Mouse (Mus musculus): ENCODE data around the gene Polr2l.

Polr2l gene

DNA sequence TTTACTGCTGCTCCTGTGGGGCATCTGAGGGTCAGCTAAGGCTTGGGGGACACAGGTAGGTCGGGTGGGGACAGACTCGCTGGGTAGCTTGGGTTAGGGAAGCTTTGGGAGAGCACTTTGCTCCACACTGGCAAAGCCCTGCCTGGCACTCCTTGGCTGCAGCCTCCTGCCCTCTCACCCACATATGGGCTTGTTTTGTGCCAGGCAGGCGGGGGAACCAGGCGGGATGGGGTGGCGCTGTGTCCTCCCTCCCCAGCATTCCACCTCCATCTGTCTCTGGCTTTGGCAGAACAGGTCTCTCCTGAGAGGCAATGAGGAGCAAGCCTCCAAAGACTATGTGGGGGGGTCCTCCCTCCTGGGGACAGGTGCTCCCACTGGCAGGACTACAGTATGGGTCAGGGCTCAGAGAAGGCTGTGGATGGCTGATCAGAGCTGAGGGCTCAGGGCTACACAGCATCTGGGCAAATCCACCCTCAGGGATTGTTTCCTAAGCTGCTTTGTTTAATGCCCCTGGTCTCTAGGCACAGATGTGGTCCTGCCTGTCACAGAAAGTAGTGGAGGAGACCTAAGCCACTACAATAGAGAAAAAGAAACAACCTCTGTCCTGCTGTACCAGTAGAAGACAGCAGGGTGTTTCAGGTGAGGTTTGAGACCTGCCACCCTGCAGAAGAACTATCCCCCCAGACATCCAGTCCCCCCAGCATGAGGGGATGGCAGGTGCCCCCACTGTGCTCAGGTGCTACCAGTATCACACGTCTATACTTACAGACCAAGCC, 42.0 kb downstream of the Polr2l start:
- no peak for DNase-seq (ENCODE audit: low spot score in 2 of 2)

DNA sequence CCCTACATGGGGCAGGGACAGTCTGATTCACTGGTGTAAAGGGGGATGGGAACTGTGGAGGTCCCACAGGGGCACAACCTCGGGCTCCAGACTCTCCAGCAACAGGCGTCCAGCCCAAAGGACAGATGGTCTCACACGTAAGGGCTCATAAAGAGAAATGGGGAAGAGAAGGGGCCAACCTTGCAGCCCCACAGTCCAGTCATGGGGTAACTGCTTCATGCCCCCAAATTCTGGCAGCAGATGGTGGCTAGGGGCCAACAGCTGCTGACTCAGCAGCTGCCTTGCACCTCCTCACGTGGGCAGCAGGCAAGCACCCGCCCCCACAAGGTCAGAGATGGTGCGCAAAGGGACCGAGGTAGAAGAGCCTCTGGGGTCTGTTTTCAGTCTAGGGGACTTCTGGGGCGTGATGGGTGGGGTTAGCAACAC, 42.7 kb downstream of the Polr2l start:
- peak in 1 of 2 experiments; percentile 46 for DNase-seq (ENCODE audit: low spot score in 2 of 2)

DNA sequence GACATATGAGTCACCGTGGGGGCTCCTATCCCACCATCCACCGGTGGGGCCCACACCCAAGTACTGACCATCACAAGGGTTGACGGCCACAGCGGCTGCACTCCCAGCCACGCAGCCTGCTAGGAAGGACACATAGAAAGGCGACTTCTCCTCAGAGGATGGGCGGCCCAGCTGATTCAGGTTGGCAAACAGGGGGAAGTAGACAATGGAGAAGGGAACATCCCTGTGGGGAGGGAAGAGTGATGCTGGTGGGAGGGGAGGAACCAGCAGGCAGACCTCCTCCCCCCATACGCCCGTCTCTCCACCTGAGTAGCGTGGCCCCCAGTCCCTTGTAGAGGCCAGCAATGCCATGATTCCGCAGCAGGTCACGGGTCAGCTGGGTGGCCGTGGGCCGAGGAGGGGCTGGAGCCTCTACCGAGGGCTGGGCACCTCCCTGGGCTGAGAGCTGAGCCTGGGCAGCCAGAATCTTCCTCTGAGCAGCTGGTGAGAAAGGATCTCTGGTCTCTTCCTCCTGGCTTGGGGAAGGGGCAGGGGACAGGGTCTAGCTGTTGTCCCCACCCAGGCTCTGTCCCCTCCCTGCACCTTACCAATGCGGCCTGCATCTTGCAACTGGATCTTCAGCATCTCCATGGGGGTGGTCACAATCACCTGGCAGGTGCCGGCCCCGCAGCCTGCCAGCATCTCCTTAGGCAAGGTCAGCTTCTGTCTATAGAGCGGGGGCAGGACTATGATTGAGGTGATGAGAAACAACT, 43.3 kb downstream of the Polr2l start:
- no peak for DNase-seq (ENCODE audit: low spot score in 2 of 2)

DNA sequence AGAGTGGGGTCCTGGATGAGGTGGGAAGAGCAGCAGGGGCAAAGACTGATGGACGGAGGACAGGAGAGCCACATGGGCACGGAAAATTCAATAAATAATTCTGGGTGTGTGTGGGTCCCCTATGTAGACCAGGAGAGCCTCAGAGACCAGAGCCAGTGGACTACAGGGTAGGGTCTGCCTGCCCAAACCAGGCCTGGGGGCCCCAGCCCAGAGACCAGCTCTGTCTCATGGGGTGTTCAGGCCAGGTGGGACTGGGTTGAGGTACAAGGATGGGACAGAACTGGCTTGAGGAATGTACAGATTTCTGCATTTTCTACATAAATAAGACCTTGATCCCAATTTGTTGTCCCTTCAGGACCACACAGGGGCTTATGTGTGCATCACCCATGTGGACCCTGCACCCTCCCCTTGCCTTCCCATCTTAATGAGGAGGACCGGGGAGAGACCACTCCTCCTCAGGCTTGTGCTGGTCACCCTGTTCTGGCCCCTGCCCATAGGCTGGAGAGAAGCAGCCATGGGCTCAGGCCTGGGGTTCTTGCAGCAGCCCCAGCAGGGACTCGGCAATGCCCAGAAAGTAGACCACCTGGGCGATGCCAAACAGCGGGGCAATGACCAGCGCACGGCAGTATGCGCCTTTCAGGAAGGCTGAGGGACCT, 44.2 kb downstream of the Polr2l start:
- DNase-seq (ENCODE audit: low spot score in 2 of 2) = no peak

DNA sequence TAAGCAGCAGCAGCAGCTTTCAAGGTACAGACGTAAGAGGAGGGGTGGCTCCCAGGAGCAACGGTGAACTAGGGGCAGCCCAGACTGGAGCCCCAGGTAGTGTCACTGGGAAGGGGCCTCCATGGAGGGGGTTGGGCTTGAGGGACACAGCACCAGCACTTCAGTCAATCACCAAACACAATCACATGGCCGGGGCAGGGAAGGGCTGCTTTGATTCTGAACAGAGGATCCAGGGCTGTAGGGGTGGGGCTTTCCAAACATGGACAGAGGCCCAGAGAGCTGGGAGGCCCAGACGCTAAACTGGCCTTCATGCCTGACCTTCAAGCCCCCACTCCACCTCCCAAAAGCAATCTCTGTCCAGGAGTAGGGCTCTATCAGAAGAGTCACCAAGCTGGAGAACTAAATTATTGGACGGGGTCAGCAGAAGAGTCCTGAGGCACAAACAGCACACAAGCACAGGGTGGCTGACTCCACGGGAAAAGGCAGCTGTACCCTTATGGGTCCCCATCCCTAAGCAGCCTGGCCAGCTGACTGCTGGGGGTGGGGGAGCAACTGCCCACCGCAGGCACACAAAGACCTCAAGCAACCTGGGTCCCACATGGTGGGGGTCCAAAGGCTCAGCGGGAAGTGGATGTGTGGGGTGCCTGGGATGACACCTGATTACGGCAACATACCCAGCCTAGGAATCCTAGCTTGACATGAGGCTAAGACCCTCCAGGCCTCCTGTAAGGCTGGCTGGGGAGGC, 44.9 kb downstream of the Polr2l start:
- no peak for DNase-seq (ENCODE audit: low spot score in 2 of 2)

DNA sequence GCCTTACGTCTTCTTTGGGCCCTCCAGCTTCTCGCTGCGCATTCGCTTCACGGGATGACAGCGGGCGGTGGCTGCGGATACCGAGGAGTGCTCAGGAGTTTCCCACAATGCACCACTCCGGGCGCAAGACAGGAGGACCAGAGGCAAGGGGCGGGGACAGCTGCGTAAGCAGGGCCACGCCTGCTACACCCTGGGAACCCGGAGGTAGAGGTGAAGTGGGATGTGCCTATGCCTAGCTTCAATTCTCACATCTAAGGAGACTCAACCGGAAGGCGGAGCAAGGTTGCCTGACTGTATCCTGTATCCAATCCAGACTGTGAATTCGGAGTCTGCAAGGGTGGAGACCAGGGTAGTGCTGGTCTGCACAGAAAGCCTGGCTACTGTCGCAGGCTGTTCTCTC, 45.6 kb downstream of the Polr2l start, which contains the start of gene Cend1:
Cend1 (minus strand) TSS at position 182 of the 400 bp plus-strand sequence.
- DNase-seq (ENCODE audit: low spot score in 2 of 2) = peak; percentile 93 to 95

DNA sequence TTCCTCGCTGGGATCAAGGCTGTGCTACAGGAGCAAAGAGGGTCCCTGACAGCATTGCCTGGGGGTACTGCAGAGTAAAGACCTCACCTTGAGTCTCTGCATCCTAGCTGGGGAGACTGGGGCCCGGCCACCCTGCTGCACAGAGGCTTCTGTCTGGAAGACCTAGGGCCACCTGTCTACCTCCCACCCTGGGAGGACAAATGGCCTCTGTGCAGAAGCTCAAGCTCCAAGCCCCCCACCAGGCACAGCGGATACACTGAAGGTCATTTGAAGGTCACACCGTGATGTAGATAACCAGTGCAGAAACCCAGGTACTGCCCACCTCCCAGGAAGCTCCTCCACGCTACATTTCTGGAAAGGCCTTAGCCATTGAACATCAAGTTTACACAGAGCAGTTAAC, 46.2 kb downstream of the Polr2l start:
- no peak for DNase-seq (ENCODE audit: low spot score in 2 of 2)

DNA sequence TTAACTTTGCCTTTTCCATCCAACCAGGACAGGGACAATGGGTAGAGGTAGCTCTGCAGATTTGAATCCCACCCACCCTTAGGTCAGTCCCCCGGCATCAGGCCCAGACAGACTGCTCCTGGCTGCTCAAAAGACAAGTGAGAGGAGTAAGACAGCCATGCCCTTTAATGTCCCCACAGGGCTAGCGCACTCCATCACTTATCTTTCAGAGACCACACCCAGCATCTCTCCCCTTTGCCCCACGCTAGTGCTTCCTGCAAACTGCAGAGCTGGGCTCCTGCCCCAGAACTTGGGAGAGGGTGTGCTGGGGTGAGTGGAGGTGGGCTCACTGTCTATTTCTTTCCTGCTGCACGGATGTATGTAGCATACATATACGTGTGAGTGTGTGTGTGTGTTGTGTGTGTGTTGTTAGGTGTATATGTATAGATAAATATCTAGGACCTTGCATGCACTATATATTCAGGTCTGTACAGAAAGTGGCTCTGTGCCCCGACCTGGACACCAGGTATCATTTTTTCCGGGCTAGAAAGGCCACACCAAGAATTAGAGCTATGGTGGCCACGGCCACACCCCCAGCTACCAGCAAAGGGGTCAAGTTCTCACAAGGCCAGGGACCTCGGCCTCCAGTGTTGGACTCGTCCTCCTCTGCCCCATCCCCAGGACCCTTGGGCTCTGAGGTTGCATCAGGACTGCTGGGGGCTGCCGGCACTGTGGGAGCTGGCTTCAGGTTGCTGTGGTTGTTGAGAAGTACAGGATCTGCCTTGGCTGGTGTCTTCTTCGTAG, 47.8 kb downstream of the Polr2l start:
- DNase-seq (ENCODE audit: low spot score in 2 of 2) = peak in 1 of 2 experiments; percentile 34

DNA sequence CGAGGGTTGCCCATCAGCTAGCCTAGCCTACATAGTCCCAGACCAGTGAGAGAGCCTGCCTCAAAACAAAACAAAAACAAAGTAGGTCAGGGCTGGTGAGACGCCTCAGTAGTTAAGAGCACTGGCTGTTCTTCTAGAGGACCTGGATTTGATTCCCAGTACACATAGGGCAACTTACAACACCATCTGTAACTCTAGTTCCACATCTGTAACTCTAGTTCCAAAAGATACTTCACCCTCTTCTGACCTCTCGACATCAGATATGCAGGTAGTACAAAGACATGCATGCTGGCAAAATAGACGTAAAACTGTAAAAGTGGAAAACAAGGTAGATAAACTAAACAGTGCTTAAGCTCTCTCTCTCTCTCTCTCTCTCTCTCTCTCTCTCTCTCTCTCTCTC, 51.1 kb downstream of the Polr2l start:
- no peak for DNase-seq (ENCODE audit: low spot score in 2 of 2)
